Mouse (Mus musculus): ENCODE measurements around the gene Mylk3. TPM values are rescaled to one million over a fixed set of nuclear protein-coding genes. Genes with fewer than 3 reads are reported as not detected.
A peak's percentile ranks its signal among the peaks of the same experiment; 100 is the strongest.

Mylk3 gene
- total and polyA plus RNA-seq, 2 experiments from 2014 or later = 0.46 TPM; not detected in 1

- H3K9me3 ChIP-seq (ENCODE audit: low read length) = no peaks in the 10 kb centered on the region
- H3K4me3 ChIP-seq (ENCODE audit: low read depth, low read length) = no peak overlapping the region
- H3K9ac ChIP-seq (replicated peaks; ENCODE audit: low read length, poor library complexity, severe bottlenecking) = no peak overlapping the region
- no peaks in the 10 kb centered on the region for H3K4me1 ChIP-seq (ENCODE audit: insufficient read depth, low read length)
- H3K4me2 ChIP-seq (ENCODE audit: low read depth, low read length, poor library complexity, severe bottlenecking) = no peak overlapping the region
- no peaks in the 10 kb centered on the region for H3K27me3 ChIP-seq (ENCODE audit: insufficient read depth, low read length)
- ATAC-seq (ENCODE audit: low FRiP score) (no peak), DNase-seq (ENCODE audit: low spot score) (peak; percentile 36)
- TF ChIP-seq CTCF (IDR thresholded peaks at IDR 0.05) = peak; percentile 69
- no peak overlapping the region for H3K27ac ChIP-seq (ENCODE audit: low read depth, low read length)
- WGBS = 65% methylated on average over 7 of the region's 7 CpGs
- H3K36me3 ChIP-seq (ENCODE audit: insufficient read depth, low read length) = 0 out of 2 replicates have a peak, but pooled peaks cover 2% of the 10 kb centered on the region
Measured at GRCm38 (mm10) chr8:85408053-85408505, 21.9 kb upstream of the Mylk3 start.

- WGBS = 71% methylated on average over 10 of the region's 10 CpGs
- ATAC-seq (ENCODE audit: low FRiP score) (no peak), DNase-seq (ENCODE audit: low spot score) (no peak)
- Histone ChIP-seq H3K9me3 (ENCODE audit: low read length) (no peaks in the 10 kb centered on the region), H3K36me3 (ENCODE audit: insufficient read depth, low read length) (0 out of 2 replicates have a peak, but pooled peaks cover 2% of the 10 kb centered on the region), H3K4me3 (ENCODE audit: low read depth, low read length) (no peak overlapping the region), H3K27me3 (ENCODE audit: insufficient read depth, low read length) (no peaks in the 10 kb centered on the region), H3K4me1 (ENCODE audit: insufficient read depth, low read length) (no peaks in the 10 kb centered on the region), H3K27ac (ENCODE audit: low read depth, low read length) (no peak overlapping the region), H3K4me2 (ENCODE audit: low read depth, low read length, poor library complexity, severe bottlenecking) (no peak overlapping the region), H3K9ac (replicated peaks; ENCODE audit: low read length, poor library complexity, severe bottlenecking) (no peak overlapping the region)
- TF ChIP-seq CTCF (IDR thresholded peaks at IDR 0.05) = no peak
Measured at GRCm38 (mm10) chr8:85405961-85406360, 19.8 kb upstream of the Mylk3 start.

DNA sequence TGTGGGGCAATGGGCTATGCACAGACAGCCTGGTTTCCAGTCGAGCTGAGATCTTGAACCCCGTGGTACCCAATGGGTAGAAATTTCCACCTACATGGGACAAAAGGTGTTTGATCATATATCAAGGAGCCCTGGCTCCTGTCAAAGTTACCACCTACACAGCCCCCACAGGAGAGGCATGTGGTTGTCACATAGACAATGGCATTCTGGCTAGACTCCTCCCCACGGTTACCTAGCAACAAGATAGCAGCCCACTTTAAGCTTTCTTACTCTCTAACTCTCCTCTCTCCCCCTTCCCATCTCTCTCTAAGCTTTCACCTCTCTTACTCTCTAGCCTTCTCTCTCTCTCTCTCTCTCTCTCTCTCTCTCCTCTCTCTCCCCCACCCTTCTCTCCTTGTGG, 19.3 kb upstream of the Mylk3 start:
- Histone ChIP-seq H3K27me3 (ENCODE audit: insufficient read depth, low read length) (no peaks in the 10 kb centered on the region), H3K9ac (replicated peaks; ENCODE audit: low read length, poor library complexity, severe bottlenecking) (no peak overlapping the region), H3K27ac (ENCODE audit: low read depth, low read length) (no peak overlapping the region), H3K4me2 (ENCODE audit: low read depth, low read length, poor library complexity, severe bottlenecking) (no peak overlapping the region), H3K9me3 (ENCODE audit: low read length) (no peaks in the 10 kb centered on the region), H3K4me1 (ENCODE audit: insufficient read depth, low read length) (no peaks in the 10 kb centered on the region), H3K36me3 (ENCODE audit: insufficient read depth, low read length) (0 out of 2 replicates have a peak, but pooled peaks cover 2% of the 10 kb centered on the region), H3K4me3 (ENCODE audit: low read depth, low read length) (no peak overlapping the region)
- no peak for TF ChIP-seq CTCF (IDR thresholded peaks at IDR 0.05)
- 52% methylated on average over 3 of the region's 3 CpGs for WGBS
- no peak for DNase-seq (ENCODE audit: low spot score)
- no peak for ATAC-seq (ENCODE audit: low FRiP score)

DNA sequence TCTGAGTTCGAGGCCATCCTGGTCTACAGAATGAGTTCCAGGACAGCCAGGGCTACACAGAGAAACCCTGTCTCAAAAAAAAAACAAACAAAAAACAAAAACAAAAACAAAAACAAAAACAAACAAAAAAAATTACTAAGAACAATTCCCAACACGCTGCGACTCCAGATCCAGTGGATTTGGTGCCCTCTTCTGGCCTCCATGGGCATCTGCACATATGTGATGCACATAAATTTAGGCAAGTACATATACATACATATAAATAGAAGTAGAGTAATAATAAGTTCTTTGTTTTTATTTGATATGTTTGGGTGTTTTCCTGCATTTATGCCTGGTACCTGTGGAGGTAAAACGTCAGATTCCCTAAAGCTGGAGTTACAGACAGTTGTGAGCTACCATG, 12.4 kb upstream of the Mylk3 start:
- ATAC-seq (ENCODE audit: low FRiP score) (no peak), DNase-seq (ENCODE audit: low spot score) (no peak)
- no peaks in the 10 kb centered on the region for H3K27me3 ChIP-seq (ENCODE audit: insufficient read depth, low read length)
- no peak overlapping the region for H3K27ac ChIP-seq (ENCODE audit: low read depth, low read length)
- peak; percentile 43 for TF ChIP-seq CTCF (IDR thresholded peaks at IDR 0.05)
- WGBS = 90% methylated on average over 4 of the region's 4 CpGs
- no peak overlapping the region for H3K4me3 ChIP-seq (ENCODE audit: low read depth, low read length)
- no peaks in the 10 kb centered on the region for H3K4me1 ChIP-seq (ENCODE audit: insufficient read depth, low read length)
- no peak overlapping the region for H3K9ac ChIP-seq (replicated peaks; ENCODE audit: low read length, poor library complexity, severe bottlenecking)
- H3K36me3 ChIP-seq (ENCODE audit: insufficient read depth, low read length) = no peaks in the 10 kb centered on the region
- no peak overlapping the region for H3K4me2 ChIP-seq (ENCODE audit: low read depth, low read length, poor library complexity, severe bottlenecking)
- H3K9me3 ChIP-seq (ENCODE audit: low read length) = no peaks in the 10 kb centered on the region

GRCm38 (mm10) chr8:85397508-85397907, 11.4 kb upstream of the Mylk3 start:
- 49% methylated on average over 5 of the region's 5 CpGs for WGBS
- peak; percentile 26 for DNase-seq (ENCODE audit: low spot score)
- TF ChIP-seq CTCF (IDR thresholded peaks at IDR 0.05) = peak; percentile 64
- ATAC-seq (ENCODE audit: low FRiP score) = no peak
- no peak overlapping the region for H3K4me2 ChIP-seq (ENCODE audit: low read depth, low read length, poor library complexity, severe bottlenecking)
- H3K27ac ChIP-seq (ENCODE audit: low read depth, low read length) = no peak overlapping the region
- H3K36me3 ChIP-seq (ENCODE audit: insufficient read depth, low read length) = no peaks in the 10 kb centered on the region
- no peaks in the 10 kb centered on the region for H3K27me3 ChIP-seq (ENCODE audit: insufficient read depth, low read length)
- H3K9me3 ChIP-seq (ENCODE audit: low read length) = no peaks in the 10 kb centered on the region
- H3K4me3 ChIP-seq (ENCODE audit: low read depth, low read length) = no peak overlapping the region
- H3K4me1 ChIP-seq (ENCODE audit: insufficient read depth, low read length) = no peaks in the 10 kb centered on the region
- H3K9ac ChIP-seq (replicated peaks; ENCODE audit: low read length, poor library complexity, severe bottlenecking) = no peak overlapping the region

GRCm38 (mm10) chr8:85396432-85397079, 10.4 kb upstream of the Mylk3 start:
- 88% methylated on average over 5 of the region's 5 CpGs for WGBS
- H3K9ac ChIP-seq (replicated peaks; ENCODE audit: low read length, poor library complexity, severe bottlenecking) = no peak overlapping the region
- TF ChIP-seq CTCF (IDR thresholded peaks at IDR 0.05) = no peak
- H3K36me3 ChIP-seq (ENCODE audit: insufficient read depth, low read length) = no peaks in the 10 kb centered on the region
- H3K4me3 ChIP-seq (ENCODE audit: low read depth, low read length) = no peak overlapping the region
- no peaks in the 10 kb centered on the region for H3K4me1 ChIP-seq (ENCODE audit: insufficient read depth, low read length)
- DNase-seq (ENCODE audit: low spot score) = no peak
- no peaks in the 10 kb centered on the region for H3K9me3 ChIP-seq (ENCODE audit: low read length)
- no peaks in the 10 kb centered on the region for H3K27me3 ChIP-seq (ENCODE audit: insufficient read depth, low read length)
- H3K27ac ChIP-seq (ENCODE audit: low read depth, low read length) = no peak overlapping the region
- no peak overlapping the region for H3K4me2 ChIP-seq (ENCODE audit: low read depth, low read length, poor library complexity, severe bottlenecking)
- no peak for ATAC-seq (ENCODE audit: low FRiP score)
